Mouse (Mus musculus) WW6 (cell line): ENCODE results near the gene Tent5c.

Experiments
- DNase-seq: peaks from one replicate; pipeline ENCODE4 v3.0.0-alpha.2; 2013; ENCODE audit warnings: low read depth, low spot score

The Tent5c gene

GRCm38 (mm10) chr3:100489133-100490009 lies at the start of gene Tent5c:
Gene Tent5c (minus strand): TSS chr3:100489324.
- DNase-seq = peak; percentile 85

- DNase-seq = no peak
Observed at GRCm38 (mm10) chr3:100536686-100537085, 47.6 kb upstream of the Tent5c start.

DNA sequence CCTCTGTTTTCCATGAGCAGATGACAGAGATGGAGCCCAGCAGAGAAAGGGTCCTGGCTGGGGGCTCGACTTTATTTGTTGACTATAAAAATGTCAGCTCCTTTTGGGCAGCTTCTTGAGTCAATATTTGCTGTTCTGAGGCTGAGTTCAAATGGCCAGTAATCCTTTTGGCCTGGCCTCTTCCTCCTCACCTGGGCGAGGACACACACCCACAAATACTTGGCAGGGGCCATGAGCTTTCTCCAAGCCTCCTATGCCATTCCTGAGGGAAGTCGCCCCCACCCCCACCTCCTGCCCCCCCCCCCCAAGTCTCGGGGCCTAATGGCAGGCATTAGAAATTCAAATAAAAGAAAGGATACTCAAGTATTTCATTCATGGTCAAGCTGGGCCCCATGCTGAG lies 46.8 kb upstream of the Tent5c start:
- no peak for DNase-seq

DNA sequence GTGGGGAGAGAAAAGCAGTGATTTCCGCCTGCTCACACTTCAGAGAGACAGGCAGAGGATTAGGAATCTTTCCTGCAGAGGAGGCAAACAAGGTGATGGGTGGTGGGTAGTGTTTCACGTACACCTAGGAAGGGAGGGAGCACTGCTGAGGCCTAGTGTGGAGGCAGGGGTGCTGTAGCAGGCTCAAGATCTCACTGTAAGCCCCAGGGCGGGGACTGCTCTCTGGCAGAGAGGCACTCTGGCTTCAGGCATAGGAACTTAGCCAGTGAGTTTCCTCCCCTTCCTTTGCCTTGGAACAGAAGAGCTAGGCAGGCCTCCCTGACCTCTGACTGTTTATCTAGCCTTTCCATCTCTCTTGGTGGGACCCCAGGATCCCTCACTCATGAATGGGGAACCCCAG lies 46.2 kb upstream of the Tent5c start:
- no peak for DNase-seq

DNA sequence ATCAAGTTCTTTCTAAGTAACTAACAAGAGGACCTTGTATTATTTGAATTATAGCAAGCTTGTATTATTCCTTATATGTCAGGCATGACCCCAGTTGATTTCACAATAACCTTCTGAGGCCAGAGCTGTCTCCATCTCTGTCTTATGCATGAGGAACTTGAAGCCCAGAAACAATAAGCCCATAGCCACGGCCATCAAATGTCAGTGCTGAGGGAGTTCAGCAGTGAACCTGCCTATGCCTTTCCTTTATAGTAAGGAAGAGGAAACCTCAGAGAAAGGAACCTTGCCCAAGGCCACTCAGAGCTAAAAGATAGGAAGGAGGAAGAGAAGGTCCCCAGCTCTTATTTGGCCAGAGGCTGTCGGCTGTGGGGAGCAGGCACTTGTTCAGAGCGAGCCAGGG lies 45.3 kb upstream of the Tent5c start:
- DNase-seq = no peak

GRCm38 (mm10) chr3:100533429-100533828 lies 44.3 kb upstream of the Tent5c start:
- no peak for DNase-seq

DNA sequence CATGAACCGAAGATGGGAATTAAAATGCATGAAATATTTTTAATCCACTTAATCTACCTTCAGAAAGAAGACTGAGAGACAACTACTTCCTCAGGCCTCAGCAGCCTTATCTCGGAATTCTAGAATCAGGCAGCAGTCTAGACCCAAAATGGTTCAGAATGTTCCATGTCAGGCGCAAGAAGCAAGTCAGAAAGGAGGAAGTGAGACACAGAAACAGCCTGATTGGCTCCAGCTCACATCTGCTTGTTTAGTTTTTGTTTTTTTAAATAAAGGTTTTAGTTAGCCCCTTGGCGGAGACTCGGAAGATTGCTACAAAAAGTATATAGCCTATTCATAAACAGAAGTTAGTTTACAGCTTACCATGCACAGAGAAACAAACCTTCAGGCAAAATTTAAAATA lies 41.8 kb upstream of the Tent5c start:
- DNase-seq = no peak

GRCm38 (mm10) chr3:100530244-100530788 lies 41.2 kb upstream of the Tent5c start:
- no peak for DNase-seq

GRCm38 (mm10) chr3:100522671-100523070 lies 33.5 kb upstream of the Tent5c start:
- DNase-seq = no peak

DNA sequence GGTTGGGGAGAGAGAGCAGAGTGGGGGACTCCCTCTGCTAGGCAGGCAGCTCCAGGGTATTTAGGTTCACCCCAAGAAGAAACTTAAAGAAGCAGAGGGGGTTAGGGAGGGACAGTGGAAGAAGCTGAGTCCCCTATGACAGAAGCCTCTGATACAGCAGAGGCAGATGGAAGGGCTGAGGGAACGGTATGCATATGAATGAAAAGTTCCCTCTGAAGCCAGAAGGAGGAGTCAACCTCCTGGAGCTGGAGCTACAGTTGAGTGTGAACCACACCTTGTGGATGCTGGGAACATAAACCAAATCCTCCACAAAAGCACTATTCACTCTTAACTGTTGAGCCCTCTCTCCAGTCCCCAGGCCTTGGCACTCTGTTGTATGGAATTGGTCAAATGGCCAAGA lies 32.5 kb upstream of the Tent5c start:
- no peak for DNase-seq

DNA sequence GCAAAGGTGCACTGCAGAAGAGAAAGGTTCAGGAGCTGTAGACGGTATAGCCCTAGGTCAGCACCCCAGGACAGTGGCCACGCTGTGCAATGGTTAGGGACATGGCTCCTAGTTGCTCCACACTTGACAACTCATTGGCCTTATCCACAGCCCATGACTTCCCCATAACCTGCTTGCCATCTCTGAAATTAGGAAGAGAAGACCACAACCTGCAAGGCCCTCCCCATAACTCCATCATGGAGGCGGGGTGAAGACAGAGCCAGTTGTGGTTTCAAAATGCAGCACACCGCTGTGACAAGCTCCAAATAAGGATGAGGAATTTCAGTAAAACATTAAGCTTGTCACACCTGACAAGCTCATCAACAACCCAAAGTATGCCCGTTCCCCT lies 26.6 kb upstream of the Tent5c start:
- no peak for DNase-seq

GRCm38 (mm10) chr3:100515093-100515753 lies 26.1 kb upstream of the Tent5c start:
- DNase-seq = no peak

DNA sequence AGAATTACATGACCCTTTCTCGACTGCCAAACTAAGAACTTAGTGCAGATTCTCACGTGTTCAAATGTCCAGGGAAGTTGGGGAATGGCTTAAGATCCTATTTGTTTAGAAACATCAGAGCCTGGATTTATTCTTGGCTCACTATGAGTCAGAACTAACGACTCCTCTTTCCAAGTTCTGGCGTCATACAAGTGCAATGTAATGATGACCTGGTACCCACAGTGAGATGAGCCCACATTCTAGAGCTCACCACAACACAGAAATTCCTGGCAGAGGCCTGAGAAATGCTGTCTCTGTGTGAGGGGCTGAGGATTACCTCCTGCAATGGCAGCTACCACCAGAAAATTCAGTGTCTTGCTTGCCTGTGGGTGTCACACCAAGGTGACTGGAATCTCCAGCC lies 18.1 kb upstream of the Tent5c start:
- no peak for DNase-seq

- DNase-seq = no peak
Observed at GRCm38 (mm10) chr3:100506715-100507114, 17.6 kb upstream of the Tent5c start.

- no peak for DNase-seq
Observed at GRCm38 (mm10) chr3:100503882-100504281, 14.8 kb upstream of the Tent5c start.

- no peak for DNase-seq
Observed at GRCm38 (mm10) chr3:100502516-100502915, 13.4 kb upstream of the Tent5c start.

GRCm38 (mm10) chr3:100501899-100502298 lies 12.8 kb upstream of the Tent5c start:
- no peak for DNase-seq

DNA sequence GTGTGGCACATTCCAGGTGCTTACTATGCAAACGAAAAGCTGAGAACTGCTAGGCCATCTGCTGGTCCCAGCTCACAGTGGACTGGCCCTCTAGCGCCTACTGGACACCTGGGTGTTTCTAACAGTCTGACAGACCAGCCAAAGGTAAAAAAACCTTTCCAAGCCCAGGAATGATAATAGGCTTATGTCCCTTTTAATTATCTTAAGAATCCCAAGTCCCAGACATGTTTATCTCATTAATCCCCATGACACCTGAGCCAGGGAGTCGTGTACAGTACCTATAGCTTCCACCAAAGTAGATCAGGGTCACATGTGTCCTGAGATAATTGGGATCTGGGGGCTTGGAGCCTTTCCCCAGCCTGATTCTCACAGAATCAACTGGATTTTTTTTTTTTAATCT lies 7.0 kb upstream of the Tent5c start:
- no peak for DNase-seq

DNA sequence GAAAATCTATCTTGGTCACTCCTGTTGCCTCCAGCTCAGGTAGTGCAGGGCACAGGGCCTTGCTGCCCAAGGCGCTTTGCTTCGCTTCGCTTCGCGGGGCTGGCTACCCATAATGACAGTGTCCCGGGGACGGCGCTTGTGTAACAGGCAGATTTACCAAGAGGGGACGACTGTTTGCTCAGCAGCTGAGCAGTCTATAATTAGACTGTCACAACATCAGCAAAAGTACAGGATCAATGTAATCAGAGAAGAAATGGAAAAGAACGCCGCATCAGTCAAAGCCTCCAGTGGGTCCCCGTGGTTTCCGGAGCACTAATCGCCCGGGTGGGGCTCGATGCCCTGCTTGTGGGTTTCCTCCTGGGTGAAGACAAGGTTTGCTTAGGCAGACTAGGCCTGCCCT lies 6.3 kb upstream of the Tent5c start:
- DNase-seq = no peak

GRCm38 (mm10) chr3:100494912-100495311 lies 5.8 kb upstream of the Tent5c start:
- no peak for DNase-seq

DNA sequence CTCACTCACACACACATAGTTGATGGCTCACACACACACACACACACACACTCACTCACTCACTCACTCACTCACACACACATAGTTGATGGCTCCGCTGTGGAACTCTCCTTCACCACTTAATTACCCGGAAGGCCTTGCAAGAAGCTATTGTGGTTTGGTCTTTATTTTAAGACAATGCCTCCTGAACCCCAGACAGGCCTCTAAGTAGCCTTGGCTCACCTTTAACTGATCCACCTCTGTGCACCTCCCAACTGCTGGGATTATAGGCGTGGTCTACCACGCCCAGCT lies 831 bp upstream of the Tent5c start:
- DNase-seq = no peak

- no peak for DNase-seq
Observed at GRCm38 (mm10) chr3:100488251-100489132, 632 bp downstream of the Tent5c start.
